Mouse (Mus musculus) embryonic facial prominence, embryonic 11.5 days (tissue): ENCODE data around the gene Vmn1r87. TPM values are rescaled to one million over a fixed set of nuclear protein-coding genes. Genes with fewer than 3 reads are reported as not detected.
A peak's percentile ranks its signal among the peaks of the same experiment; 100 is the strongest.
"Not testable (repeated sequence)": the region's sequence is repeated elsewhere in the genome, so short reads cannot be mapped to it uniquely, and the experiment has no call there.

ENCODE experiments used
- ATAC-seq: fragments of 200-750 bp; cut with Nextera tagmentation; replicated peaks from 2 replicates; pipeline ENCODE4 v1.8.0; 2017; ENCODE audit warnings: low read depth; ENCODE audit not compliant: insufficient number of reproducible peaks, low FRiP score, low TSS enrichment
- DNase-seq: peaks from one replicate; pipeline ENCODE4 v3.0.0-alpha.2; 2015; ENCODE audit warnings: low spot score
- H3K27ac ChIP-seq: fragments of 300-500 bp; sonication (generic); replicated peaks from 2 replicates; pipeline ENCODE4 v1.5.1; 2014; ENCODE audit warnings: mild to moderate bottlenecking, low read depth, low read length, control low read depth
- H3K27me3 ChIP-seq: fragments of 300-500 bp; sonication (generic); 2 replicates; pipeline ENCODE4 v1.6.1; 2014; ENCODE audit warnings: mild to moderate bottlenecking, low read length, moderate library complexity, mixed read lengths; ENCODE audit not compliant: control insufficient read depth, insufficient read depth
- H3K36me3 ChIP-seq: fragments of 300-500 bp; sonication (generic); replicated peaks from 2 replicates; pipeline ENCODE4 v1.6.1; 2014; ENCODE audit warnings: low read depth, mild to moderate bottlenecking, low read length, moderate library complexity, mixed read lengths; ENCODE audit not compliant: control insufficient read depth, insufficient read depth
- H3K4me1 ChIP-seq: fragments of 300-500 bp; sonication (generic); 2 replicates; pipeline ENCODE4 v1.6.1; 2014; ENCODE audit warnings: low read length, mixed read lengths; ENCODE audit not compliant: control insufficient read depth, insufficient read depth
- H3K4me2 ChIP-seq: fragments of 300-500 bp; sonication (generic); 2 replicates; pipeline ENCODE4 v1.6.1; 2014; ENCODE audit warnings: low read depth, mild to moderate bottlenecking, control low read depth, low read length, moderate library complexity
- H3K4me3 ChIP-seq: fragments of 300-500 bp; sonication (generic); 2 replicates; pipeline ENCODE4 v1.5.1; 2014; ENCODE audit warnings: low read depth, low read length, control low read depth
- H3K9ac ChIP-seq: fragments of 300-500 bp; sonication (generic); replicated peaks from 2 replicates; pipeline ENCODE4 v1.6.1; 2014; ENCODE audit warnings: mild to moderate bottlenecking, control low read depth, low read length
- H3K9me3 ChIP-seq: fragments of 300-500 bp; sonication (generic); replicated peaks from 2 replicates; pipeline ENCODE4 v1.6.1; 2016; ENCODE audit warnings: mild to moderate bottlenecking, low read length, inconsistent platforms, mixed read lengths; ENCODE audit not compliant: control insufficient read depth
- WGBS: fragments of 180-500 bp; shearing (Covaris S2); extraction: QIAGEN DNeasy Blood & Tissue Kit; methylation state at CpG from one replicate; pipeline ENCODE4 v1.1.7; 2014; 5-methylcytosine and 5-hydroxymethylcytosine counted together
- polyA plus RNA-seq: library from polyadenylated mRNA; unstranded; fragments of >200 nt; fragmentation: Nextera tagmentation; extraction: Ambion mirVana; gene quantifications from 2 replicates; pipeline ENCODE4 v1.2.1, GENCODE M21; 2014

The Vmn1r87 gene
- not detected in 2 replicates for polyA plus RNA-seq

DNA sequence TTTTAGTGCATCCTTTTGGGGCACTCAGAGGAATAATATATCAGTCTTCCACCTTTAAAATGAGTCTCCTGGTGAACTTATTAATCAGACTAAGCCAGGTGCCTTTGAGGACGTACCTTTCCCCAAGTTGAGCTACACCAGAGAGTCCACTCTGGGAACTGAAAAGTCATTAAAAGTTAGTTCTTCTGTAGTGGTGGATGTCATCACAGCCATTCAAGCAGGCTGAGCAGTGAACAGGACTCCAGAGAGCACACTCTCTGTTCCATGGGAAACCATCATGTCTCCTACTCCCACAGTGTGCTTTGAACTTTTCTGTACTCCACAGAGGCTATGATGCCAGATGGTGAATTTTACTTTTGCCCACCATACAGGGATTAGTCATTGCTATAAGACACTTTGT lies at the start of gene Vmn1r87:
TSS of gene Vmn1r87 (minus strand) at position 101 of the 400 bp plus-strand sequence.
- no peak within 1 kb of the TSS for H3K4me3 ChIP-seq
- no peak within 1 kb of the TSS for H3K9ac ChIP-seq
- ATAC-seq (no peak), DNase-seq (no peak)
- no peaks in the 10 kb centered on the region for H3K27me3 ChIP-seq
- no peak within 1 kb of the TSS for H3K4me2 ChIP-seq
- no peak within 1 kb of the TSS for H3K27ac ChIP-seq
- 92% methylated on average over 1 of the region's 1 CpGs for WGBS
- no peaks in the 10 kb centered on the region for H3K36me3 ChIP-seq
- no peaks in the 10 kb centered on the region for H3K9me3 ChIP-seq
- no peaks in the 10 kb centered on the region for H3K4me1 ChIP-seq

DNA sequence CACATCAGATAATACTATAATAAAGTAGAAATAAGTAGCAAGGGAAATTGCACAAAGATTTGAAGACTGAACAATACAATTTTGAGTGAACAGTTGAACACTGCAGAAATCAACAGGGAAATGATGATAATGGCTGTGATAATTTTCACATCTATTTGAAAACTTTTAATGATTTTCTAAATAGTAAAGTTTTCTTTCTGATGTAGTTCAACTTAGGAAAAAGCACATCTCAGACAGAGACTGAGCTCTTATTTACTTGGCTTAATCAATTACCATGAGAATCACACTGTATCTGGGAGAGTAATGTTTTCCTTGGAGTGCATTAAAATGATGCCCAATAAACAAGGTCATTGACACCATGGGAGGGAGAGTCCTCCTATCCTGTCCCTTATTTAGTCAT lies 19.3 kb upstream of the Vmn1r87 start, which contains the start of gene Vmn1r88:
TSS of gene Vmn1r88 (plus strand) at position 301 of the 400 bp plus-strand sequence.
- Histone ChIP-seq H3K4me2 (no peak within 1 kb of the TSS), H3K27ac (no peak within 1 kb of the TSS), H3K4me1 (no peaks in the 10 kb centered on the region), H3K9ac (no peak within 1 kb of the TSS), H3K36me3 (no peaks in the 10 kb centered on the region), H3K27me3 (no peaks in the 10 kb centered on the region), H3K9me3 (no peaks in the 10 kb centered on the region), H3K4me3 (no peak within 1 kb of the TSS)
- ATAC-seq, result no peak
- DNase-seq, result no peak

DNA sequence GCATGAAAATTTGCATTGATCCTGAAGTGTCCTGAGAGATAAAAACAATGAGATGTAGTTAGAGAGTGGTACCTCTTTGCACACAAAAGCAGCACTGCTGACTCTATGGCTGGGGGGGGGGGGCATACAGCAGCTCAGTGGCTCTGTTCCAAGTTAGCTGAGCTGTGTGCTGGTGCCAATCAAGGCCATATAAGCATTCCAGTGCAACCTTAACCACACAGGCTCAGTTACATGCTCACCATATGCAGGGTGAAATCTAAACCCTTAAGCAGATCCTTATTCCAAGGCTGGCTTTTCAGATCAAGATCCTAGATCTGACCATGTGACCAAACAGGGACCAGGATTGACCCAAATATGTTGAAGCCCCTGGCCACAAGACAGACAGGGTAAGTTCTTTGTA lies 2.6 kb downstream of the Vmn1r87 start:
- Histone ChIP-seq H3K9me3 (no peaks in the 10 kb centered on the region), H3K27ac (no peak overlapping the region), H3K36me3 (no peaks in the 10 kb centered on the region), H3K9ac (no peak overlapping the region), H3K4me2 (no peak overlapping the region), H3K4me3 (no peak overlapping the region), H3K27me3 (no peaks in the 10 kb centered on the region), H3K4me1 (no peaks in the 10 kb centered on the region)
- ATAC-seq, result no peak
- no peak for DNase-seq

DNA sequence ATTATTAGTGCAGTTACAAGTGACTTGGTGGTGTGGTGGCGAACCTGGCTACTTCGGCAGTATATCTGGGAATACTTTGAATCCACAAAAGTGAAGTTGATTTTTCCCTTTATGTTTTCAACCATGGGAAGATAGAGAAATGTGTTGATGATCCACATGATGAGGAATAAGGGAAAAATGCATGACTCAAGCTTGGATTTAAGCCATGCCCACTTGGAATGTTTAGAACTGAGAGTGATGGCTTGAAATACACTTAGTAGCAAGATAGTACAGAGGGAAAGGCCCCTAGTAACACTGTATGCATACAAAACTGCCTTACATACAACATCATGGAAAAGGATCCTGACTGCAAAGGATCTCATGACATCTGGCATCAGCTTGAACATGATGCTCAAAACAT lies 8.1 kb downstream of the Vmn1r87 start:
- Histone ChIP-seq H3K9ac (no peak overlapping the region), H3K27me3 (no peaks in the 10 kb centered on the region), H3K4me3 (no peak overlapping the region), H3K27ac (no peak overlapping the region), H3K4me1 (no peaks in the 10 kb centered on the region), H3K4me2 (no peak overlapping the region), H3K9me3 (no peaks in the 10 kb centered on the region), H3K36me3 (no peaks in the 10 kb centered on the region)
- DNase-seq, result no peak
- WGBS, result 87% methylated on average over 2 of the region's 2 CpGs
- ATAC-seq, result no peak

DNA sequence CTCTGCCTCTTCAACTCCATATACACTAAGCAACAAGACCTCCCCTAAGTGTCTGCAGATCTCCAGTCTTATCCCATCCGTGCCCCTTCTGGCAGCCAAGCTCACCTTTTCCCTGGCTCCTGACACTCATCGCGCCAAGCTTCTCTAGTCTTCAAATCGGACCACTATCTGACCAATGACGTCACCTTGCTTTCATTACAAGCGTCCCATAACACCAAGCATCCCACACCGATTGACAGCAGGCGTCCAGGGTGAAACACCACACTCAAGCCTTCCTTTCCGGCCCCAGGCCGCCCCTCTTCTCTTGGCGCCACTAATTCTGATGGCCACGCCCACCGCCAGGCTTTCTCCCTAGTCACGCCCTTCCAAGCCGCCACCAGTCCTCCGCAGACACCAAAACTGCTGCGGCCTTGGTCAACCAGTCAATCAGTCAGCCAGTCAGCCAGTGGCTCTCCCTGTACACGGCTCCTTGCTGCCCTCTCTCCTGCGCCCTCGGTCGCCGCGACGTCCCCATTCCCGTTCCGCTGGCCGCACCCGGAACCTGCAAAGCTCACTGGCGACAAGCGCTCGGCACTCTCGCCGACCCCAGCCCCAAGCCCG lies 16.3 kb downstream of the Vmn1r87 start:
- peak; percentile 91 for ATAC-seq
- H3K9me3 ChIP-seq, DNase-seq, H3K27me3 ChIP-seq, H3K4me3 ChIP-seq, H3K4me2 ChIP-seq, H3K36me3 ChIP-seq, H3K9ac ChIP-seq, H3K27ac ChIP-seq, H3K4me1 ChIP-seq: not testable (repeated sequence)
- WGBS, result under 1% methylated on average over 15 of the region's 34 CpGs

DNA sequence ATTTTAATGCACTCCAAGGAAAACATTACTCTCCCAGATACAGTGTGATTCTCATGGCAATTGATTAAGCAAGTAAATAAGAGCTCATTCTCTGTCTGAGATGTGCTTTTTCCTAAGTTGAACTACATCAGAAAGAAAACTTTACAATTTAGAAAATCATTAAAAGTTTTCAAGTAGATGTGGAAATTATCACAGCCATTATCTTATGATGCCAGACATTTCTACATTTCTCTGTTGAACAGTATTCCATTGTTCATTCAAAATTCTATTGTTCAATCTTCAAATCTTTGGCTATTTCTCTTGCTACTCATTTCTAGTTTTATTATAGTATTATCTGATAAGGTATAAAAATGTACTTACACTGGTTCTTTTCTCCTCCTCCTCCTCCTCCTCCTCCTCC lies 20.1 kb downstream of the Vmn1r87 start, which contains the start of gene Vmn1r86:
TSS of gene Vmn1r86 (minus strand) at position 101 of the 400 bp plus-strand sequence.
- Histone ChIP-seq H3K36me3 (no peaks in the 10 kb centered on the region), H3K9ac (no peak within 1 kb of the TSS)
- ATAC-seq, result no peak

DNA sequence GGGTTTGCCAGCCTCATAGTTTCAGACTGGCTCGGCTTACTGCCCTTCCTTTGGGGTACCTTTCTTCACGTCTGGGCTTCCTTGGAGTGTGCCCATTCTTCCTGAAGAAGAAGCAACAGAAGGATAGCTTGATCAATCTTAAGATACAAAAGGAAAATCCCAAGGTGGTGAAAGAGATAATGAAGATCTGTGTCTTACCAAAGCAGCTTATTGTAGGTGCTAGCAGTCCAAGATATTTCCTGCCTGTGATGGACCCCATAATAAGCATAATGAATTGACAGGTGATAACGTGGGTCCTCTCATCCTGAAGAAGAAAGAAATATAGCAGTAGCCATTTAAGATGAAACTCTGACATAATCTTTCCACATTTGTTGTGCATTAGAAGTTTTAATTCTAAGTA lies 44.9 kb downstream of the Vmn1r87 start, which contains the start of gene Vmn1r85:
TSS of gene Vmn1r85 (minus strand) at position 101 of the 400 bp plus-strand sequence.
- Histone ChIP-seq H3K4me2 (no peak within 1 kb of the TSS), H3K9me3 (no peaks in the 10 kb centered on the region), H3K27me3 (no peaks in the 10 kb centered on the region), H3K4me3 (no peak within 1 kb of the TSS), H3K4me1 (no peaks in the 10 kb centered on the region), H3K27ac (no peak within 1 kb of the TSS), H3K36me3 (no peaks in the 10 kb centered on the region), H3K9ac (no peak within 1 kb of the TSS)
- no peak for ATAC-seq
- WGBS, result 70% methylated on average over 3 of the region's 3 CpGs
- DNase-seq, result no peak

More for the DNA sequence above, 20.1 kb downstream of the Vmn1r87 start, which contains the start of gene Vmn1r86:
- no peaks in the 10 kb centered on the region for H3K27me3 ChIP-seq
- H3K9me3 ChIP-seq, result no peaks in the 10 kb centered on the region
- H3K4me1 ChIP-seq, result no peaks in the 10 kb centered on the region
- no peak within 1 kb of the TSS for H3K27ac ChIP-seq
- H3K4me2 ChIP-seq, result no peak within 1 kb of the TSS
- no peak within 1 kb of the TSS for H3K4me3 ChIP-seq
- DNase-seq, result no peak
